Mouse (Mus musculus): Measurements from ENCODE around the gene Hist1h1c.

GRCm38 (mm10) chr13:23740256-23740840 is 1.7 kb downstream of the Hist1h1c start:
- TF ChIP-seq CTCF (IDR thresholded peaks at IDR 0.05; ENCODE audit: extremely low read depth, insufficient read depth, insufficient read length, insufficient replicate concordance) (no peak), POLR2A (IDR thresholded peaks at IDR 0.05; ENCODE audit: low read depth, low read length) (no peak)
